Mouse (Mus musculus): ENCODE measurements at regions not wholly inside any gene's neighbourhood (a gene's known extent, or its start where the extent isn't known, plus 50 kb on each side); places are given as distances from the start of the nearest gene placed in this dataset.

DNA sequence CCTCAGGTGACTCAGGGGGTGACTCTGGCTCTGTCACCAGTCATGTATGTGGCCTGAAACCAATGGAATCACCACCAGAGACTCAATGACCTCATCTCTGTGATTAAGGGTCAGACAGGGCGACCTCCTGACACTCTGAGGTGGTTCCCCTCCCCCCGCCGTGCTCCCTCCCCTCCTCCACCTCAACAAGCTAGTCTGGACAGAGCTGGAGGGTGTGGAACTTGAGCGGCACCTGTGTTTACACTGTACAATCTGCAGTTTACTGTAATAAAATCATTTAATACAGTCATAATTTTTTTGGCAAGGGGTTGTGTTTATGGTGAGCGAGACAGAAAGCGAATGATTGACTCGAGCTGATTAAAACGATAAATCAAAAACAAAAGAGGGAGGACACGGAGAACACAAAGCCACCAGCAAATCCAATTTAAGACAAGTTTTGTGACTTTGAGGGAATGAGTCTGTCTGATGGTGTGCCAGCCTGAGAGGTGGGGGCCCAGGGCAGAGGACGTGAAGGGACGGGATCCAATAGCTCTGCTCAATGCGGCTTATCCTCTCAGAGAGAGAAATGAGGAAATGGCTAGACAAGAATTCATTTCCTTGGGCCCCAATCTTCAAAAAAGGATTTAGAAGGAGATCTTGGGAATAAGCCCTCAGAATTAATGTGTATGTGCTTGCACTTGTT, 122.4 kb upstream of the Zfp703 start:
- H3K9me3 ChIP-seq, result no peaks in the 10 kb centered on the region
- no peak overlapping the region for H3K27ac ChIP-seq
- H3K4me3 ChIP-seq, result no peak overlapping the region
- no peaks in the 10 kb centered on the region for H3K27me3 ChIP-seq (ENCODE audit: insufficient read depth, poor library complexity, severe bottlenecking)
- no peak for DNase-seq (ENCODE audit: low spot score)
- H3K4me1 ChIP-seq, result peaks cover 4% of the 10 kb centered on the region; the same call in 1 of the 2 replicates
- H3K36me3 ChIP-seq, result no peaks in the 10 kb centered on the region
- WGBS, result 76% methylated on average over 12 of the region's 12 CpGs

DNA sequence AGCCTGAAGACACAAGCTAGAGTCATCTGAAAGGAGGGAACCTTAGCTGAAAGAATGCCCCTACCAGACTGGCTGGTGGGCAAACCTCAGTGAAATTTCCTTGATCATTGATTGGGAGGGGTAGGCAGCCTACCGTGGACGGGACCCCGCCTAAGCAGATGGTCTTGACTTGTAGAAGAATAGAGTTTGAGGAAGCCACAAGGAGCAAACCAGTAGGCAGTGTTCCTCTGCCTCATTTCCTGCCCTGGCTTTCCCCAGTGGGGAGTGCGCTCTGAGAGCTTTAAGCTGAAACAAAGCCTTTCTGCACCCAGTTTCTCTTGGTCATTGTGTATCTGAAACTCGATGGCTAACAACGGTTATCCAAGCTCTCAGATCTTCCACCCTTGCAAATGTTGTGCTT, 121.9 kb upstream of the Zfp703 start:
- WGBS, result 63% methylated on average over 6 of the region's 6 CpGs
- H3K9me3 ChIP-seq, result no peaks in the 10 kb centered on the region
- DNase-seq (ENCODE audit: low spot score), result no peak
- H3K27ac ChIP-seq, result 0 out of 2 replicates have a peak overlapping the region, but pooled peaks have one; percentile 4
- H3K4me3 ChIP-seq, result no peak overlapping the region
- peaks cover 4% of the 10 kb centered on the region; the same call in 1 of the 2 replicates for H3K4me1 ChIP-seq
- H3K27me3 ChIP-seq (ENCODE audit: insufficient read depth, poor library complexity, severe bottlenecking), result 0 out of 2 replicates have a peak, but pooled peaks cover 2% of the 10 kb centered on the region
- no peaks in the 10 kb centered on the region for H3K36me3 ChIP-seq

GRCm38 (mm10) chr8:26864571-26864970, 112.6 kb upstream of the Zfp703 start:
- DNase-seq (ENCODE audit: low spot score), result no peak
- no peaks in the 10 kb centered on the region for H3K9me3 ChIP-seq
- WGBS, result 91% methylated on average over 2 of the region's 2 CpGs

DNA sequence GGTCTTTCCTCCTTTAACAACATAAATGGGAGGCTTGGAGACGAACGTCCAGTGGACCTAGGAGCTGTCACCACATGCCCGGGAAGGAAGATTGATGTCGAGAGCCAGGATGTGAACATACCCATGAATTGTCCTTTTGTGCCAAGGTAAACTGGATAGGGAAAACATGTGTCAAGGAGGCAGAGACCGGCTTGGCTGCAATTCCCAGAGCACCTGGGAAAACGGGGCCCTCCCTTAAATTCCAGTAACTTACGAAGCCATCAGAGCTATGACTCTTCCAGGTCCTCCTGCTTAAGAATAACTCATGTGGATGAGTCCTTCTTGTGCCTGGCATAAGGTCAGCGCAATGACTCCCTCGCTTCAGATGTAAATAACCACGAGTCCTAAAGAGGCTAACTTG, 112.2 kb upstream of the Zfp703 start:
- Histone ChIP-seq H3K4me3 (no peak overlapping the region), H3K27me3 (ENCODE audit: insufficient read depth, poor library complexity, severe bottlenecking) (peaks cover 8% of the 10 kb centered on the region; the same call in 1 of the 2 replicates), H3K36me3 (0 out of 2 replicates have a peak, but pooled peaks cover under 1% of the 10 kb centered on the region), H3K27ac (no peak overlapping the region), H3K4me1 (peaks cover 13% of the 10 kb centered on the region), H3K9me3 (peaks cover 2% of the 10 kb centered on the region)
- WGBS, result 68% methylated on average over 10 of the region's 10 CpGs
- DNase-seq (ENCODE audit: low spot score), result no peak

More at GRCm38 (mm10) chr8:26864571-26864970, 112.6 kb upstream of the Zfp703 start:
- Histone ChIP-seq H3K4me3 (no peak overlapping the region), H3K27me3 (ENCODE audit: insufficient read depth, poor library complexity, severe bottlenecking) (peaks cover 8% of the 10 kb centered on the region; the same call in 1 of the 2 replicates), H3K27ac (no peak overlapping the region), H3K36me3 (no peaks in the 10 kb centered on the region), H3K4me1 (peaks cover 13% of the 10 kb centered on the region)

DNA sequence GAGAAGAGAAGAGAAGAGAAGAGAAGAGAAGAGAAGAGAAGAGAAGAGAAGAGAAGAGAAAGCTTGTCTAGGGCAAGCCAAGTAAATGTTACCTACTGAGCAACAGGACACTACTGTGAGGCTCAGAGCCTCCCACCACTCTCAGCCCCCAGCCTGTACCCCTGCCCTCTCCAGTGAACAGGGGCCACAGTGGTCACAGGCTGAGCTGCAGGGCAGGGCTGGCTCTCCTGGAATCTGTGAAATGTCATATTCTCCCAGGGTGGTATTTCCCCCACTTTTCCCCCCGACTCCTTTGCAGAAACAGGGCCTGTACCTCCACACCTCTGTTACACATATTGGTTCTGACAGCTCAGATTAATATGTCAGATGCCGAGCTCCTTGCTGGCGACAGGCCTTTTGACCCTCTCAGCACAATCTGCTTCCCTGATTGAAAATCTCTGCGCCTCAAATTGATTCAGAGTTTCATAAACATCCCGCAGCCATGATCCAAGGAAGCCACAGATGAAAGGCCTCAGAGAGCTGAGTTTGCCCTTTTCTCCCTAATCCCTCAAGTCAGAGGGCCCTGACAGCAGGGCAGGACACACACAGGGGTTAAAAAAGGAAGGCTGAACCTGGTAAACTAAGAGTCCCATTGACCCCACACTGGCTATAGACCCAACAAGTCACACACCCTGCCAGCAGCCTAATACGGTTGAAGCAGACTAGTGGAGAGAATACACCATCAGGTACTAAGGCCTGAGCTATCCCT, 108.8 kb upstream of the Zfp703 start:
- 48% methylated on average over 6 of the region's 6 CpGs for WGBS
- no peak for DNase-seq (ENCODE audit: low spot score)
- Histone ChIP-seq H3K27me3 (ENCODE audit: insufficient read depth, poor library complexity, severe bottlenecking) (no peaks in the 10 kb centered on the region), H3K4me3 (no peak overlapping the region), H3K4me1 (peaks cover 23% of the 10 kb centered on the region), H3K9me3 (peaks cover 15% of the 10 kb centered on the region), H3K36me3 (peaks cover 8% of the 10 kb centered on the region; the same call in 1 of the 2 replicates), H3K27ac (no peak overlapping the region)

GRCm38 (mm10) chr8:26868849-26869110, 108.3 kb upstream of the Zfp703 start:
- Histone ChIP-seq H3K4me1 (peaks cover 23% of the 10 kb centered on the region), H3K36me3 (peaks cover 8% of the 10 kb centered on the region; the same call in 1 of the 2 replicates), H3K27ac (no peak overlapping the region), H3K4me3 (no peak overlapping the region), H3K9me3 (peaks cover 15% of the 10 kb centered on the region), H3K27me3 (ENCODE audit: insufficient read depth, poor library complexity, severe bottlenecking) (no peaks in the 10 kb centered on the region)
- DNase-seq (ENCODE audit: low spot score), result no peak
- WGBS, result 76% methylated on average over 2 of the region's 2 CpGs

- H3K4me3 ChIP-seq, result no peak overlapping the region
- peaks cover 23% of the 10 kb centered on the region for H3K4me1 ChIP-seq
- no peaks in the 10 kb centered on the region for H3K27me3 ChIP-seq (ENCODE audit: insufficient read depth, poor library complexity, severe bottlenecking)
- peaks cover 15% of the 10 kb centered on the region for H3K9me3 ChIP-seq
- WGBS, result 91% methylated on average over 7 of the region's 7 CpGs
- DNase-seq (ENCODE audit: low spot score), result no peak
- H3K36me3 ChIP-seq, result peaks cover 8% of the 10 kb centered on the region; the same call in 1 of the 2 replicates
- no peak overlapping the region for H3K27ac ChIP-seq
These were observed 105.3 kb upstream of the Zfp703 start for GRCm38 (mm10) chr8:26871838-26872237.

DNA sequence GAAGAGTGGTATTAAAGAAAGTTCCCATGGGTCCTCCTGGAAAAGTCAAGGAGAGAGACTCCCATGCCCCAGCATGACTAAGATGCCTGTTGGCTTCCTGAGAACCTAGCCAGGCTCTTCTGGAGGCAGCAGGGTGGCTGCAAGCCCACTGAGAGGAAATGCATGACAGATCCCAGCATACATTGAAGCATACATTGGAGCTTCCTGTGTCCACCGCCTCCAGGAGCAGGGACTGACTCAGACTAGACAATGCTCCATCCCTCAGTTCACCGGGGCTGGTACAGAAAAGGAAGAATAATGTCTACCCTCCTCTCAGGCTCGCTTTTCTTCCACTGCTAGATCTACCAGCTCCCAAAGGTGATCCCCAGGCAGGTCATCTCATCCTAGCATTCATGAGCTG, 104.7 kb upstream of the Zfp703 start:
- Histone ChIP-seq H3K9me3 (peaks cover 15% of the 10 kb centered on the region), H3K4me1 (peaks cover 23% of the 10 kb centered on the region), H3K4me3 (no peak overlapping the region), H3K36me3 (peaks cover 8% of the 10 kb centered on the region; the same call in 1 of the 2 replicates), H3K27me3 (ENCODE audit: insufficient read depth, poor library complexity, severe bottlenecking) (no peaks in the 10 kb centered on the region), H3K27ac (peak overlapping the region; percentile 29; the same call in 1 of the 2 replicates)
- WGBS, result 78% methylated on average over 3 of the region's 3 CpGs
- no peak for DNase-seq (ENCODE audit: low spot score)

- WGBS, result 21% methylated on average over 8 of the region's 8 CpGs
- no peaks in the 10 kb centered on the region for H3K27me3 ChIP-seq (ENCODE audit: insufficient read depth, poor library complexity, severe bottlenecking)
- H3K9me3 ChIP-seq, result peaks cover 15% of the 10 kb centered on the region
- no peak overlapping the region for H3K4me3 ChIP-seq
- peak overlapping the region; percentile 29; the same call in 1 of the 2 replicates for H3K27ac ChIP-seq
- H3K36me3 ChIP-seq, result peaks cover 8% of the 10 kb centered on the region; the same call in 1 of the 2 replicates
- H3K4me1 ChIP-seq, result peaks cover 24% of the 10 kb centered on the region
- no peak for DNase-seq (ENCODE audit: low spot score)
These were observed 104.3 kb upstream of the Zfp703 start for GRCm38 (mm10) chr8:26872815-26873214.

DNA sequence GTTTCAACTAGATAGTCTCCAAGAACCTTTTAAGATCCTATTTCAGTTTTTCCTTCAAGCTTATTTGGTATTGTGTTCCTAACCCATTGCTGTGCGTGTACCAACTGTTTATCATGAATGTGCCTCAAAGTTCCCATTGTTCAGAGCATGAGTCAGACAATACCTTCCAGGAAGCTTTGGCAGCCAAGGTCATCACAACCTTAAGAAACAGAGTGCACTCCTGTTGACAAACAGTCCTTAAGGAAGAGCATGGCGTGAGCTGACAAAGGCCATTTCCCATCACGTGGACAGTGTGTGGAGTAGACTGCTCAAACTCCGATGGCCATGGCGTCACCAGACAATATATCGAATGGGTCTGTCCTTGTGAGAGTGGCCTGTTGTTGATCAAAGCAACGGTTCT, 96.9 kb upstream of the Zfp703 start:
- no peaks in the 10 kb centered on the region; the same call in 1 of the 2 replicates for H3K27me3 ChIP-seq (ENCODE audit: insufficient read depth, poor library complexity, severe bottlenecking)
- peaks cover 56% of the 10 kb centered on the region for H3K4me1 ChIP-seq
- WGBS, result 54% methylated on average over 7 of the region's 7 CpGs
- H3K27ac ChIP-seq, result peak overlapping the region; percentile 79
- H3K4me3 ChIP-seq, result no peak overlapping the region
- DNase-seq (ENCODE audit: low spot score), result no peak
- H3K9me3 ChIP-seq, result no peaks in the 10 kb centered on the region
- no peaks in the 10 kb centered on the region for H3K36me3 ChIP-seq

DNA sequence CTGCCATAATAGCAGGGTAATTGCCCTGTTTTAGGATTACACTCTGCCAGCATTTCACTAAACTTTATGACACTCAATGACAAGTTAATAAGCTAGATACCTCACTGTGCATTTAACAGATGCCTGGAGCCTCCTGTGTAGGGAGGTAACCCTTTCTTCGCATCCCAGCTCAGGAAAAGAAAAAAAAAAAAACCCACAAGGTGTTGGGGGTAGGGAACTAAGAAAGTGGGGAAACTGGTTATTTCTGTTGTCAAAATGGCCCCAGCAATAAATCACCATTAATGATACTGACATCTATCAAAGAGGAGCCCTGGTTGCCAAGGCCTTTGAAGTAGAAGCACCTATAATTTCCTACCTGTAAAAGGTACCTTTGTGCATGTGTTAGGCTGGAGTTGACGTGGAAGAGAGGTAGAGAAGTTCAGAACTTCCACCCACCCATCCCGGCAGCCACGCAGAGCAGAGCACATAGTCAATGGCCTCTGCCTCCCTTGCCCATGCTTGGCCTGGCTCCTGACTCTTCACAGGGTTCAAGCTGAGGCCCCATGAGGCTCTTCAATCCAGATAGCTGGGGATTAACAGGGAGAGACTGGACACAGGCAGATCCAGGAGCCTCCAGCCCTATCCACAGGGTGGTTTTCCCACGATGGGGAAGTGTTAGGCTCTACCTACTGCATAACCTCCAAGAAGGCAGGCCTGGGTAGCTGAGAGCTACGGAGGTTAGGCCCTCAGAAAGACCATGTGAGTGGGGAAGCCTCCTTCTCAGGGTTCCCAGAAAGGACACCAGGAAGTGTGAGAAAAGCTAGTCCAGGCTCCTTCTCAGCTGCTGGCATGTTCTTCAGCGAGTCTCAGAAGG, 95.6 kb upstream of the Zfp703 start:
- Histone ChIP-seq H3K4me1 (peaks cover 63% of the 10 kb centered on the region), H3K27ac (peak overlapping the region; percentile 47), H3K9me3 (no peaks in the 10 kb centered on the region), H3K36me3 (no peaks in the 10 kb centered on the region), H3K27me3 (ENCODE audit: insufficient read depth, poor library complexity, severe bottlenecking) (no peaks in the 10 kb centered on the region; the same call in 1 of the 2 replicates), H3K4me3 (no peak overlapping the region)
- DNase-seq (ENCODE audit: low spot score), result no peak
- WGBS, result 70% methylated on average over 7 of the region's 7 CpGs

DNA sequence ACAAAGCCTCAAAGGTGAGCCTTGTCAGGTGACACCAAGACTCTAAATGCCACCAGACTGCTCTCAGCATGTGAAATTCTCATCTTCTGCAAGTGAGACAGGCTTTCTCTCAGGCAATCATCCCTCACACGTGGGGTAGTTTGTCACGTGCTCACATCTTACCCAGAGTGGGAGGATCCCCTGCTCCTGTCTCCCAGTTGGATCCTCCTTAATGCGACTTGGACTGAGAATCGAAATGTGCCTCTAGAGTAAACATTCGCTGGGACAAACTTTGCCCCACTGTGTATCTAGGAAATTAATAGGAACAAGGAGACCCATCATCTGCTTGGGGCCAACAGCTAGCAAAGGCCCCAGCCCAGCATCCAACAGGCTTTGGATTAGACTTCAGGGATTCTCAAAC, 94.5 kb upstream of the Zfp703 start:
- Histone ChIP-seq H3K27me3 (ENCODE audit: insufficient read depth, poor library complexity, severe bottlenecking) (no peaks in the 10 kb centered on the region; the same call in 1 of the 2 replicates), H3K36me3 (no peaks in the 10 kb centered on the region), H3K4me3 (no peak overlapping the region), H3K4me1 (peaks cover 72% of the 10 kb centered on the region), H3K27ac (no peak overlapping the region), H3K9me3 (no peaks in the 10 kb centered on the region)
- WGBS, result 77% methylated on average over 5 of the region's 5 CpGs
- no peak for DNase-seq (ENCODE audit: low spot score)

Measured in heart, embryonic 10.5 days (tissue).